Mouse (Mus musculus): ENCODE data around the gene Alg14. TPM values are rescaled to one million over a fixed set of nuclear protein-coding genes. Genes with fewer than 3 reads are reported as not detected.

The Alg14 gene
- total RNA-seq (2015) (16.0 and 24.2 TPM in 2 replicates), total RNA-seq (2017) (12.2 and 16.5 TPM in 2 replicates)

DNA sequence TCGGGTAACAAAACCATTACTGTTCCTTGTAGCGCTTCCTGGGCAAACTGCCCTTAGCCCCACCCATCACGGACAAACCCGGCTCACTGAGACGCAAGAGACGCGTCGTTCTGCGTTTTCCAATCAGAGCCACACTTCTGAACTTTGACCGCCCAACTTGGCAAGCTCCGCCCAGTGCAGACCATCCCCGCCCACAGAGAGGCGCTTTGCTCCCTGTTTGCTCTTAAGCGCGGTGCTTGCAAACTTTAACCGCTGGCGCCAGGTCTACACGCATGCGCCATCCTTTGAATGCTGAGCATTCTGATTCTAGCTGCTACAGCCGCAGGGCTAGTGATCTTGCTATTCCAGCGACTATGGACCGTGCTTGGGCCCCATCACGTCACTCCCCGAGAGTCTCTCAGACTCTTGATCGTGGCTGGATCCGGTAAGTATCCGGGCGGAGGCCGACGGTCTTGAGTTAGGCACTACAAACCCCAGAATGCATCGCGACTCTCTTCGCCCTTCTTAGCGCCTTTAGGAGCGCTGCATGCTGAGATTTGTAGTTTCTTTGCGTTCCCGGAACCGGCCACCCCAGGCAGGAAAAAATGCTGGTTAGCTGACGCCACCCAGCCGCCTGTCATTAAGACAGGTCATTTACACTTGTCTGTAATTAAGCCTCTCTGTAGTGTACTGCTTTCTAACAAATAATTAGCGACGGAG is at the start of gene Alg14:
Gene Alg14, plus strand, starts transcription at position 214 of the 699 bp plus-strand sequence.
- peak; percentile 91 for ATAC-seq (replicated peaks; ENCODE audit: poor library complexity)

DNA sequence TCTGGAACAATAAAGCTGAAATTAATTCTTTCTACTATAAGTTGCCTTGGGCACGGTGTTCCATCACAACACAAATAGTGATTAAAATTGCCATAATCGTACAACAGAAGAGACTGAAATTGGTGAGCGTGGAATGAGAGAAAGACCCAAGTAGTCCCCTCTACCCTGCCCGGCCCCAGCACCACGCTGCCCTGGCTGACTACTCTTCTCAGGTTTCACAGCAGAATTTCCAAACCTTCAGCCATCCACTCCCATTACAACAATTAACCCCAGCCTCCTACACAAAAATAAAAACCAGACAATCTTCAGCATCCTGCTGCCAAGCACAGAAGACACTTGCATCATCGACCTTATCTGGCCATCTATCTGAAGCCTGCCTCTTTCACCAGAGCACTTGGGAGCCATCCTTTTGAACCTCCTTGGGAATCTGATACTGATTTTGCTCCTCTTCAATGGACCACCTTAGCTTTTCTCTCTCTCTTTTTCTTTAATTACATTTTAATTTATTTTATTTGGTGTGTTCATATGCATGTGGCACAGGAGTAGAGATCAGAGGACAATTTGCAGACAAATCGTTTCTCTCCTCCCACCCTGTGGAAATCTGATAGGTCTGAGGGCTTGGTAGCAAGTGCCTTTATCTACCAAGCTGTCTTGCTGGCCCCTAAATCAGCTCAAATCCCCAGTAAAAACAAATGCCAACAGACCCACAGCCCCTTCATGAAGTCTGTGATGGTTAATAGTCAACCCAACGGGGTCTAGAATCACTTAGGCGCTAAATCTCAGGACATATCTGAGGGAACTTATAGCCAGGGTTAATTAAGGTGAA is 49.2 kb upstream of the Alg14 start:
- ATAC-seq (replicated peaks; ENCODE audit: poor library complexity), result peak; percentile 22

DNA sequence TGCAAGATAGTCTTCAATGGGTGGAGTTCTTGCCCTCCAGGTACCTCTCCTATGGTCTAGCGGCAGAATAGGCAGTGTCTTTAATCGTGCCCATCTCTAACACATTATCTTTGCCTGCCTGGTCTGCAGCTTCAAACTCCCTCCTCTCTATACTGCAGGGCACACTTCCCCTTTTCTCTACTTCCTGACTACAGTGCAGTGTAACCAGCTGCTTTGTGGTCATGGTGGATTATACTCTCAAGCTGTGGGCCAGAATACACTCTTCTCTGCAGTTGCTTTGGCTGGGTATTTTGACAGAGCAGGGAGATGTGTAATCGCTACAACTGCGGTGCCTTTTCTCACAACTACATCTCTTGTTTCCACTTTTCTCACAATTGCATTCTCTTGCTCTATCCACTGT is 48.6 kb upstream of the Alg14 start:
- peak; percentile 96 for ATAC-seq (replicated peaks; ENCODE audit: poor library complexity)

DNA sequence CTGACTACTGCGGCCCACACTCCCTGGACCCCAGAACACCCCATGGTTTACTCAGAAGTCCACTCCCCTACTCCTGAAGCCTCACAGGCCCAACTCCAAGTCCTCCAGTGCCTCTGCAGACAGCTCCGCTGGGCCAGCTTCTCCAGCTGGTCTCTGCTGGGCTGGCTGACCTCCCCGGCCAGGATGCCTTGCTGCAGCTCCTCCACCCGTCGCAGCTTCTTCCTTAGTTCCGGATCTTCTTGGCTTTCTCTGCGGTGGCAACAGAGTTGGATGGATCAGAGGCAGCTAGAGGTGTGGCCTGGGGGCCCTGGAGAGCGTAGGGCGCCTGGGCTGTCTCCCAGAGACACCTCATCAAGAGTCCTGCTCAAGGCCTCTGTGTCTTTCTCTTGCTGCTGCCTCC is 41.5 kb upstream of the Alg14 start:
- no peak for ATAC-seq (replicated peaks; ENCODE audit: poor library complexity)

DNA sequence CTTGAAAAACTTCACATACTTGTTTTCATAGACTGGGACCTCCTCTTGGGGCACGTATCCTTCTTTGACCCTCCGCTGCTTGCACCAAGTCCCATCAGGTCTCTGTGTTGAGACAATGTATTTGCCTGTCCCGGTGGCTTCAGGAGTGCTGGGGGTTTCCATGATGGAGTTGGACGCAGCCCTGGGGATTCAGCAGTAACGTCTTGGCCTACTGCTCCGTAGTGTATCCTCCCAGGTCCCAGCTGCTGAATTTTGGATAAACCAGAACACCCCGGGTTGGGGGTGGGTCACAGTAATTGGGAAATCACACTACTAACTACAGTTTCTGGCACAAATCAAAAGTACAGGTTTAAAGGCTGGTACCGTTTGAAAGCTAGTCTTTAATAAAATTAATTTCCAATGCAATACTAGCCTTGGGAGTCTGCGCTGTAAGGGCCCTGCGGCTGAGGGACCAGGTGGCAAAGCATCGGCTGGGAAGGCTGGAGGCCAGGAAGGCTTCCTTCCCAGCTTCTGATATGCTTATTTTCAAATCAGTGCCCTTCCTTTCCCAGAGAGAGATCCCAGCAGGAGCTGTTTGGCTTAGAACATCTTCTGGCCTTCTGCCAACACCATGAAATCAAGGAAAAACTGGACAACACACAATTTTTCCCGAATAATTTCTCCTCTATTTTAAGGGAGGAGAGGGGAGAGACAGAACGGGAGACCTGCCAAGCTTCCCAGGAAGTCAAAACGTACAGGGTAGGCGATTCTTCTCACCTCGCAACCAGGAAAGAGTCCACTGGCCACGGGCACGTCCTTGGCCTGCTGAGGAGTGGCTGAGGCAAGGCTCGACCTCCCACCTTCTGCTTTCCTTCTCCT is 40.8 kb upstream of the Alg14 start:
- no peak for ATAC-seq (replicated peaks; ENCODE audit: poor library complexity)

DNA sequence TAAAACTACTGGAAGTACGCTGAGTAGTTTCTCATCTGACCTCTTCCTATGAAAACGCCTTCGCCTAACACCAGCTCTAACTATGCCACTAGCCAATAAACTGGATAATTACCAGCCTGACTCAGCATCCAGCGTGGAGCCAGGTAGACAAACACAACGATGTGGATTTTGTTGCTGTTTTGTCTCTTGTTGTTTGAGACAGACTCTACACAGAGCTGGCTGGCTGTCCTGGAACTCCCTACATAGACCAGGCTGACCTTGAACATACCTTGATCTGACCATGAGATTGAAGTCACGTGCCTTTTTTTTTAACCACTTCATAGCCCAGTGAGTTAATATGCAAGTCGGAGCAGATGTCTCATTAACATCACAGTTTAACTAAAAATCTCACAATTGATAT is 36.1 kb upstream of the Alg14 start:
- no peak for ATAC-seq (replicated peaks; ENCODE audit: poor library complexity)

DNA sequence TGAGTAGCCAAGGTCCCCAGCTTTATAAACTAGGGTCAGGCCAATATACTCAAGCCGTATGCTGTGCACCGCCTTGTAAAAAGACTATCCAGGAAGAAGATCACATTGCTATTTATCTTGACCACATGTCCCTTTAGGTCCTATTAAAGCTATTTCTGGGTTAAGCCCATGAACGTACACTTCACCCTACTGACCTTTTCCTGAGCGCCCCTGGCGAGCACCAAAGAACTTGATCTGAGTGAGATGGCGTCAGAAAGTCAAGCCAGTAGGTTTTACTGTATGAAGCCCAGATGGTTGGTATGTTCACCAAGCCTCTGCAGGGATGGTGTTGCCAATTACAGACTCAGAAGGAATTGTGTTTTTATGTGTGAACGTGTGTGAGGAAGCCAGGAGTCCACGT is 35.4 kb upstream of the Alg14 start:
- ATAC-seq (replicated peaks; ENCODE audit: poor library complexity), result no peak

DNA sequence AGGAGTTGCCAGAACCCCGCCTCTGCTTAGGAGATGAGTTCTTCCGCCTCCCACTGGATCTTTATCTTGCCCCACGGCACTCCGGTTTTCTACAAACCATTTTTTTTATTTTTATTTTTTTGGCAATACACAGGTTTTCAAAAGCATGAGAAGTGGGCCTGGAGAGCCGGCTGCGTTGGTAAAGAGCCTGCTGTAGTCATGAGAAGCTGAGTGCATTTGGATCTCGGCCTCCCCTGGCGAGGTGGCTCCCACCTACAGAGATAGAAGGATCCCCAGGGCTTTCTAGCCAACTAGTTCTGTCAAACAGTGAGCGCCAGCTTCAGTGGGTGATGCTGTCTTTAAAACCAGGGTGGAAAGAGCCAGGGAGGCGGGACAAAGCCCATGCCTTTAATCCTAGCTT is 34.2 kb upstream of the Alg14 start:
- no peak for ATAC-seq (replicated peaks; ENCODE audit: poor library complexity)

DNA sequence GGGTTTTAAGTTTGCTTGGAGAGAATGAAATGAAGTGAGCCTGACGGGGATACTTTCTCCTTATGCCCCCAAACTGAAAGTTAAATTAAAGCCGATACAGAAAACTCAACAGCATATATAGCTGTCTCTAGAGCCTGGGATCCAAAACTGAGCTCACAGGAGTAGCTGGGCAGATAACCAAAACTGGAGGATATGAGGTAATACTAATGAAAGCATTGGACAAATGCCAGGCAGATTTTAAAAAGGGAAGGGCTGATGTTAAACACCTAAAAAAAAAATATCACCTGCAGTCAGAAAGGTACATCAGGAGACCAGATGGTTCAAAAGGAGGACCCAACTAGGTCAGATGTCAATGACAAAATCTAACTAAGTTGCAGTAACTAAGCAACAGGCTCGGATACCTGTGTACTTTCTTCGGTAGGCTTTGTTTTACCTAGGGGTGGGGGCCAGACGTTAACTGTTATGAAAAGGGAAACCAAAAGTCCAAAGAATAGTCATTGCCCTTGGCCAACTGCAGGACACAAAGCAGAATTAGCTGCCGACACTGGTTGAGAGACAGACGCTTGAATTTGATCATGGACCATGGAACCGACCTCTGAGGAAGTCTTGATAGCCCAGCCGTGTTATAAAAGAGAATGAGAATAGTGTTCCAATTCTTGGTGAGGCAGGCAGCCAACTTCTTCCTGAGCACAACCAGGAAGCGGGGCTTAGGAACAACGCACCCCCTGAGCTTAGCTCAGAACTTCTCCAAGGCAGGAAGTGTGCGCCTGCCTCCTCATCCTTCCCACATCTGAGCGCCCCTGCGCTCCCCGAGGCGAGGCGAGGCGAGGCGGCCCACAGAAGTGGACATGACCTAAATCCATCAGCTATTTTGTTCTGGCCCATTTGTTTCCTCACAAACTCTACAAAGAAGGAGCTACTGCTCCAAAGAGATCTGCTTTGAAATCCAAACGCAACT is 32.8 kb upstream of the Alg14 start:
- no peak for ATAC-seq (replicated peaks; ENCODE audit: poor library complexity)

DNA sequence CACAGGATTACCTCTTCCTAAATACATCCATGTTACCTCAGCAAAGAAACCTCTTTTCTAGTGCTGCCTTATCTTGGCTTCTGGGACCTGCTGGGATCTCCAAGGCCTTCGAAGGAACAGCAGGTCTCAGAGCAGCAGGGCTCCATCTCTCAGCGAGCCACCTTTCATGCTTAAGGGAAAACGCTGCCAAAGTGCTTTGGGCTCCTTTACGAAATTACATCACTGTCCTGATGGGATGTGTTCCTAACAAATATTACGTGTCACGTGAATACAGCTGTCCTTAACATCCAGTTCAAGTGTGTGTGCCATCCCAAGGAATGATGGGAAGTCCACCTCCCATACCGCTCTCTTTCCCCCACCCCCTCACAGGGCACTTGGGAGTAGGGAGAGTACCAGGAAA is 31.5 kb upstream of the Alg14 start:
- ATAC-seq (replicated peaks; ENCODE audit: poor library complexity), result no peak

DNA sequence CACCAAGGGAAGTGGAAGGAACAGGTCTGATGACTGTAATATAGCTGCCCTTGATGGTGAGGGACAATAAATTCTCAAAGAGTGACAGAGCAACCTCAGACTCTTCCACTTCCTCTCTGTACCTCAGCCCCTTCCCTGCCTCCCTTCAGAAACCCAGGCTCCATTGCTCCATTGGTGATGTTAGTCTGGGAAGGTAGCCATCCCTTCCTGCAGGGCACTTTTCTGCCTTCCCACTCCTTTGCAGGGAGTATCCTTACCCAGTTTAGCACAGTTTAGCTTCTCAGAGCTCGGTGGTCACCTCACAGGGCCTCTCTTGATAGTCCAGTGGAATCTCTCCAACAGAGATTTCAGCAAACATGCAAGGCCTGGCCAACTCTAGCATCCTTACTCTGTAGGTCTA is 30.7 kb upstream of the Alg14 start:
- no peak for ATAC-seq (replicated peaks; ENCODE audit: poor library complexity)

DNA sequence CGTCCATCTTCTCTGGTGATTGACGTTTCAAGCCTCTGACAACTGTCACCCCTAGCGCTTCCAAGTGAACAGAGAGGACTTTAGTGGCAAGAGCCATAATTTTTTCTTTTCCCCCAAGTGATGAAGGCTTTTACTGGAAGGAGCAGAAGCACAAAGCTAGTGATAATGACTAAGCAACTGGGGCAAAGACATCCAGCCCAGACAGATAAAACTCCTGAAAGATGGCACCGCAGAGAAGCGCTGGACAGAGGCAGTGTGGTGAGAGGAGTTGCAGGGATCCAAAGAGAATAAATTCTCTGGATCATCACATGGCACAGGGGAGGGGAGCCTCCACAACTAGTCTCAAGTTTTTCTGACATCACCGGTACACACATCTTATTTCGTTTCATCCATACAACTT is 30.3 kb upstream of the Alg14 start:
- ATAC-seq (replicated peaks; ENCODE audit: poor library complexity), result no peak

DNA sequence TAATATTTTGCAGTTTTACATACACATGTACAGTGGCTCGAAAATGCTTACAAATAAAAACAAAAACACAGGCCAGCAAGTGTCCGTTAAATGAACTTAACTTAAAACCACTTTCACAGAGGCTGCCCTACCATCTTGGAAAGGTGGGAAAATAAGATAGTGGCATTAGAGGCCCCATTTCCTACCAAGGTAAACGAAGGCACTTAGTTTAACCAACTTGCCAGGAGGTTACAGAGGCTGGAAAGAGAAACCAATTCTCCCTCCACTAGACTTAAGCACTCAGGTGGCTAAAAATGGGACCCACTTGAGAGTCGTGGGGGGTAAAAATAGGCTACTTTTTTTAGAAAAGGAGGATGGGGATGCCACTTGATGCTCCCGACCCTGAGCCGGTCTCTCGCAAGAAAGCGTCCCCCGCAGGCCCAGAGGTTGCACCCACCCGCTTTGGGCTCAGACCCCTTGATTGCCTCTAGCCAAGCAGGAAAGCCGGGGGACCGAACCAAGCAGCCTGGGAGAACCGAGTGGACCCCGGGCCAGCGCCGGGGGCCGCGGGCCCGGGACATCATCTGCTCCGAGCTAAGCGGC is 29.5 kb upstream of the Alg14 start:
- ATAC-seq (replicated peaks; ENCODE audit: poor library complexity), result no peak

DNA sequence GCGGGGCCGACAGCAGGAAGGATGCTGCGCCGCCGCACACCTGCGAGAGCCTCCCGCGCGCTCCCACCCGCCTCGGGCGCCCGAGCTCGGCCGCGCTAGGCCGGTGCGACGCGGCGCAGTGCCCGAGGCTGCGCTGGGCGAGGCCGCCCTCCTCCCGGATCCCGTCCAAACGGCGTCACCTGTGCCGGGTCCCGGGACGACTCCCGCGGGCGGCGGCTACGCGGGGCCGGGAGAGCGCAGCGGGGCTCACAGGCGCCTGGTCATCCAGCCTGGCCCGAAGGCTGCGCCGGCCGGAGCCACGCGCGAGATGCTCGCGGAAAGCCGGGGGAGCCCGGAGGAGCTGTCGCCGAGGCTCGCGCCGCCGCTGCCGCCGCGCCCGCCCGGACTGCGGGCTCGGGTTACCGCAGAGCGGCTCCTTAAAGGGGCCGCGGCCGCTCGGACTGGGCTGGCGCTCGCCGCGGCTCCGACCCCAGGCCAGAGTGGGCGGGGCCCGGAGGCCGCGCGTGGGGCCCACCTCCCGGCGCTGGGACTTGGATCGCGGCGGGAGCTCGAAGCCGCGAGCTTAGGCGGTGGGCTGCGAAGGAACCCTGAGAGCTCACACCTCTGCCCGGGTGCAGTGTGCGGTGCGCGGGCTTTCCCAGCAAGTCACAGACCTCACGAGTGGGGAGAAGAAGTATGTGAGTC is 28.9 kb upstream of the Alg14 start:
- peak; percentile 12 for ATAC-seq (replicated peaks; ENCODE audit: poor library complexity)

DNA sequence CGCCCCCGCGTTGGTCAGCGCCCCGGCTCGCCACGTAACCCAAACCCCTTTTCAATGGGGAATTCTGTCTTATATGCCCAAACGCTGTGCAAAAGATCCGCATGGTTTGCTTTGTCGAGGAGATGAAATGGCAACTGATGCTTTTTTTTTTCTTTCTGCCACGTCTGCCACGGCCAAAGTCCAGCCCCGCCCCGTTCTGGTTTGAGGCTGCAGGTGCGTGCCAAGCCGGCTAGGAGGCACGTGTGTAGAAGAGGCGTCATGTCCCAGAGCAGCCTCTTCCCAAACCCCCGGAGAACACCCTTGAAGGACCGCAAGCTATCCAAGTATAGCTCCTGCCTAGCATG is 28.4 kb upstream of the Alg14 start:
- ATAC-seq (replicated peaks; ENCODE audit: poor library complexity), result peak; percentile 50

DNA sequence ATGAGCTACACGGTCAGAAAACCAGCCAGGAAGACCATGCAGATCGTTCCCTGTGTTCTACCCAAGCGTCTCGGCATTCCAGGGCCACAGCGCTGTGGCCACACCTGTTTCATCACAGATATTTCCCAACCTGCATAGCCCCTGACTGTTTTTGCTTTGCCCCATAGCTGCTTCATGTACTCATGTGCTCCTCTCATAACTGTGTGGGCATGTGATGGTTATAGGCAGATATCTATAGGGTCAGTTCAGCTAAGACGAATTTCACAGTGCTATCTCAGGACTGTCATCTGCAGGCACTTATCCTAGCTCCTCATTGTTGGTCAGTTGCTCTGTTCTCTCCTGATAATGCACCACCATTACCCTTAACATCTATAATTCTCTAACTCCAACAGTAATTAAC is 27.3 kb upstream of the Alg14 start:
- ATAC-seq (replicated peaks; ENCODE audit: poor library complexity), result peak; percentile 66

DNA sequence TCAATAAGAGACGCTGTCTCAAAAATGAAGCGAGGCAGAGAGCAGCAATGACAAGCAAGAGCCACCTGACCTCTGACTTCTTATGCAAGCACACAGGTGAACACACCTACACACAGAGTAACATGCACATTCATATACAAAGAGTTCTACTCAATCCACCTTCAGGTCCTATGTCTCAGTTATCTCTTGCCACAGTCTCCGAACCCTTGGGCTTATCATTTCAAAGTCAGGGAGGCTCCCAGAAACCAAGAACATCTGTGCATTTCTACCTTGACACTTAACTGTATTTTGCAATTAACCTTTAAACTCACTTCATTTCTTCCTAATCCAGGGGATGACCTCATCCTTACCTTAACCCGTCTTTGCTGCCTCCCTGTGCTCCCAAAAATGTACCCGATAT is 24.3 kb upstream of the Alg14 start:
- ATAC-seq (replicated peaks; ENCODE audit: poor library complexity), result peak; percentile 24; the same call in 1 of the 2 replicates

DNA sequence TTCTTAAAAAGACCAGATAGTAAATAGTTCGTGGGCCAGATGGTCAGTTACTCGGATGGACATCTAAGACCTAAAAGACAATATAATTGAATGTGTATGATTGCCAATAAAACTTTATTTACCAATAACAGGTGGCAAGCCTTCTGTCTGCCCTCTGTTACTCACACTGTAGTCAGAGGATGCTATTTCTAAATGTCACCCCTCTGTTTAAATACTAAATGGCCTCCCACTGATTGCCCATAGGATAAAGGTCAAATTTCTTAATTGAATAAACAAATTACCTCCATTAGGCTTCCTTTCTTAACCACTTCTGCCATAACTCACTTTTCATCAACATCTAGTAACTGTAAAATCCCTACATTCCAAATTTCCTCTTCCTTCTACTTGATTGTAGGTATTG is 19.0 kb upstream of the Alg14 start:
- ATAC-seq (replicated peaks; ENCODE audit: poor library complexity), result no peak

DNA sequence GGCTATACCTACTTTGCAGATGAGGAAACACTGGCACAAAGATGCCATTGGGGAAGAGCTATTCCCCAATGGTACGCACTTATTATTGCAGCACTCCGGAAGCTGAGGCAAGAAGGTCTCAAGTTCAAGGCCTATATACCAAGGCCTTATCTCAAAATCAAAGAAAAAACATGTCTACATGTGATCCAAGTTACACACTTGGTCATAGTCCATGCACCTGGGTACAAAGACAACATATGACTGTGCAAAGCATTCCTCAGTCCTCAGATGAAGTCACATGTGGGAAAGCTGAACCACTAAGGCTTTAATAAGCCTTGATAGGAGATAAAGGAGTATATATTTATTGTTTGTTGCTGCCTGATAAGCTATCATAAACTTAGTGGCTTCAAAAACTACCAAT is 17.6 kb upstream of the Alg14 start:
- ATAC-seq (replicated peaks; ENCODE audit: poor library complexity), result no peak

DNA sequence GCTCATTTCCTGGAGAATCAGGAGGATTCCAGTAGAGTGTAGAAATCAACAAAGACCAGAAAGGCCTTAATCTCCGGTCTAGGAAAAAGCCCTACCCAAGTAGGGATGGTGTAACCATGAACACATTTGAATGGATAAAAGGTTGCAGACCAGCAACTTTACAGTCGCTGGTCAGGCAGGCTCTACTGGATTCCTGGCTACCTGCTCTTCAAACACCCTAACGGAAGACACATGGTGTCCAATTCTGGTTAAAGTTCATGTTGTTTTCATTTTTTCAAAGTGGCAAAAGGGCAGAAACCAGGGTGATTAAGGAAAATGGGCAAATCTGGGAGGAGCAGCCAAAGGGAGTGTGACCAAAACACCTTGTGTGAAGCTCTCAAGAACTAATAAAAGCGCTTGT is 14.6 kb upstream of the Alg14 start:
- ATAC-seq (replicated peaks; ENCODE audit: poor library complexity), result no peak
